Mouse (Mus musculus): ENCODE results near the gene Spem1.
"Not testable (repeated sequence)": the region's sequence is repeated elsewhere in the genome, so short reads cannot be mapped to it uniquely, and the experiment has no call there.

Gene Spem1

DNA sequence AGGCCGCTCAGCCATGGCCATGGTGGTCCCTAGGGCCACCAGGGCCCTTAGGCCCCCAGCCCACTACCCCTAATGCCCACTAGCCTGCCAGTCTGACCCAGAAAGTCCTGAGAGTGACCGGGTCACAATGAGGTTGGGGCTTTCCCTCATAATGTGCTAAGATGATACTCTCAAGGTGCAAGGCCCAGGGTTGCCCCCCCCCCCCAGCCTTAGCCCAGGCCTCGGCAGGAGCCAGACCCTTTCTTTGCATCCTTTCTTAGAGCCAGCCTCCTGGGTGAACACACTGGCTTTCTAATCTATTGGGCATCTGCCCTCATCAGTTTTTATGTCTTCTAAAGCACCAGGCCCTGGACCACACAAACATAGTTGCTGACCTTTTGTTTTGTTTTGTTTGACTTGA is at the start of gene Spem1:
Gene Spem1, minus strand, starts transcription at position 101 of the 400 bp plus-strand sequence.
- DNase-seq (ENCODE audit: low spot score in 2 of 2), result no peak

GRCm38 (mm10) chr11:69870289-69871069 is 48.5 kb upstream of the Spem1 start:
- DNase-seq (ENCODE audit: low spot score in 2 of 2), result no peak

GRCm38 (mm10) chr11:69867335-69867734 is 45.4 kb upstream of the Spem1 start:
- DNase-seq (ENCODE audit: low spot score in 2 of 2), result no peak

- no peak for DNase-seq (ENCODE audit: low spot score in 2 of 2)
Measured at GRCm38 (mm10) chr11:69865561-69865960, 43.6 kb upstream of the Spem1 start.

DNA sequence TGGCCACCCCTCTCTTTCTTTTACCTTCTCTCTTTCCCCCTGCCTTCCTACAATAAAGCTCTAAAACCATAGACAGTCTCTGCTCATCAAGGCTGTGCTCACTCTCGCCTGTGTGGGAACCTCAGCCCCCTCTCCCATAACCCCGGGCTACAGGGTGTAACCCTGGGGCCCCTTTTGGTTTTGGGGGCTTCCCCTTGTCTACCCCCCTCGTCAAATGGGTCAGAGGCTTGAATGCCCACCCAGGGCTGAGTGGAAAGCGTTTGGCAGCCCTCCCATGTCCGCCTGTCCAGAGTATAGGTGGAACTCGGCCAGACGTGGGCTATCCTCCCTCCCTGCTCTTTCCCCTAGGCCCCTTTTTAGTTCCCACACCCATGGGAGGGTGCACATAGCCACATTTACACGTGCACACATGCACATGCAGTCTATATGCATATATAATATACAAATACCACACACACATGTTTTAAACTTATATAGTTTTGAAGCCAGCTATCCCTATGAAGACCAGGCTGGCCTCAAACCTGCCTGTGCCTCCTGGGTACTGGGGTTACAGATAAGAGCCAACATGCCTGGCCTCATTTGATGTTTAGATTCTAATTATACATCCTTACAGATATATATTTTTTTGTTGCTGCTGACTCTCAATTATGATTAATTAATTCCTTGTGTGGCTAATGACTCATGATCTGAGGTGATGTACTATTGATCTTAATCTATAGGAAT is 42.3 kb upstream of the Spem1 start:
- DNase-seq (ENCODE audit: low spot score in 2 of 2), result no peak

DNA sequence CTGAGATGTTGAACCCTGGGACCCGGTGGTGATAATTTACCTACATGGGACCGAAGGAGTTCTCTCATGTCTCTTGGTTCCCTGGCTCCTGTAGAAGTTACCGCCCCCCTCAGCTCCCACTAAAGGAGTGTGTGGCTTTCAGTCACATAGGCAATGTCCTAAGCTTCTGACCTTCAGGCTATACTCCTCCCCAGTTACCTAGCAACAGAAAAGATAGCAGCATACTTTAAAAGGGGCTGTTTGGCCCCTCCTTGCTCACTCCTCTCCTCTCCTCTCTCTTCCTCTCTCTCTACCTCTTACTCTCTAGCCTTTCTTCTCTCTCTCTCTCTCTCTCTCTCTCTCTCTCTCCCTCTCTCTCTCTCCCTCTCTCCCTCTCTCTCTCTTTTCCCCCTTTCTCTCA is 41.7 kb upstream of the Spem1 start:
- DNase-seq (ENCODE audit: low spot score in 2 of 2), result not testable (repeated sequence)

- no peak for DNase-seq (ENCODE audit: low spot score in 2 of 2)
Measured at GRCm38 (mm10) chr11:69858113-69858998, 36.4 kb upstream of the Spem1 start, which contains the start of gene Tnk1. Gene Tnk1 (minus strand): TSS chr11:69858730.

DNA sequence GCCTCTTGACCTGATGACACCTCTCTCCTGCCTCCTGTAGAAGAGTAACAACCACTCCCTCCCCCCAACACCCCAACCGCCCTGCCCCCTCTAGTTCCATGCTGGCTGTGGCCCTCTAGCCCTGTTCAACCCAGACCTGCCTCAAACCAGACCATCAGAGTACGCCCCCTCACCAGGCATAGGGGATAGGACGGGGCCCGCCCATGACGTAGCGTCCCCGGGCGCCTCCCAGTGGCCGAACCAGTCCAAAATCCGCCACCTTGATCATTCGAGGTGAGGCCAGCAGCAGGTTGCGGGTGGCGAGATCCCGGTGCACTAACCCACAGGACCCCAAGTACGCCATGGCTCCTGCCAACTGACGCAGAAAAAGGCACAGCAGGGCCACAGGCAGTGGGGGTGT is 33.4 kb upstream of the Spem1 start:
- DNase-seq (ENCODE audit: low spot score in 2 of 2), result no peak

- no peak for DNase-seq (ENCODE audit: low spot score in 2 of 2)
Measured at GRCm38 (mm10) chr11:69854680-69855079, 32.7 kb upstream of the Spem1 start.

GRCm38 (mm10) chr11:69853994-69854393 is 32.0 kb upstream of the Spem1 start:
- DNase-seq (ENCODE audit: low spot score in 2 of 2), result no peak

DNA sequence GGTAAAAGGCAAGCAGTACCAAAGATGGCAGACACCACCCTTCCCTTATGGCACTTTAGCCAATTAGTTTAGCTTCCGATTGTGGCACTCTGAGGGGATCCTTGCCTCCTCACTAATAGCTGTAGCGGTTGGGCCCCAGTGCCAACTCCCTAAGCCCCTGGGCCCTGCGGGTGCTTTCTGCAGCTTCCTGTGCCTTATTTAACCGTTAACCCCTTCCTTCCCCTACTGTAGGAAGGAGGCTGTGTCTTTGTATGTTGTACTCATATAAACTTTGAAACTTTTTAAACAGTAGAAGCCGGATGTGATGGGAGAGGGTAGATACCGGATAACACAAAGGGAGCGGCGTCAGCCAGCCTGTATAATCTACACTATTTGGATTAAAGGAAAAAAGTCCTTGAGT is 28.8 kb upstream of the Spem1 start:
- no peak for DNase-seq (ENCODE audit: low spot score in 2 of 2)

DNA sequence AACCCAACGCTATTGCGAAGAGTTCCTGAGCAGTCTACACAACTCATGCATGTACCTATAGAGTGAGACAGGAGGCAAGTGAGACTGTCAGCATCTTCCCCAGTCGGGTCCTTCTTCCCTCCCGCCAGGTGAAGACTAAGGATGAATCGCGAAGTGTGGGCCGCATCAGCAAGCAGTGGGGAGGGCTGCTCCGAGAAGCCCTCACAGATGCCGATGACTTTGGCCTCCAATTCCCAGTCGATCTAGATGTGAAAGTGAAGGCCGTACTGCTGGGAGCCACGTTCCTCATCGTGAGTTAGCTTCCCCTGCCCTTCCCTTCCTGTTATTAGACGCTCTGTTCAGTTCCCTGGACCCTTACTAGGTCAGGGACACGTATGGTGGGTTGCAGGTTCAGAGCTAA is 27.9 kb upstream of the Spem1 start:
- no peak for DNase-seq (ENCODE audit: low spot score in 2 of 2)

- no peak for DNase-seq (ENCODE audit: low spot score in 2 of 2)
Measured at GRCm38 (mm10) chr11:69849128-69849527, 27.1 kb upstream of the Spem1 start.

DNA sequence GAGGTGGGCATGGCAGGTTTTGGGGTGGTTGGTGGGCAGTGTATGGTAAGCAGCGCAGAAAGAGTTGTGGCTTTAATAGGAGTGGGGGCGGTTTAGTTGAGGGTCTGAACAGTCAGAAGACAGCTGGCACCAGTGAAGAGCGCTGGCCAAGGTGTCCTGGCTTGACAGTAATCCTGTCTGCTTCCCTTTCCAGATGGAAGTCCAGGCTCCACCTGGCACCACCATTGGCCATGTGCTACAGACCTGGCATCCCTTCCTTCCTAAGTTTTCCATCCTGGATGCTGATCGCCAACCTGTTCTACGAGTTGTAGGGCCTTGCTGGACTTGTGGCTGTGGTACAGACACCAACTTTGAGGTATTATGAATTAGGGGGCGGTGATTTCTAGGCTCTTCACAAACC is 26.0 kb upstream of the Spem1 start:
- no peak for DNase-seq (ENCODE audit: low spot score in 2 of 2)

DNA sequence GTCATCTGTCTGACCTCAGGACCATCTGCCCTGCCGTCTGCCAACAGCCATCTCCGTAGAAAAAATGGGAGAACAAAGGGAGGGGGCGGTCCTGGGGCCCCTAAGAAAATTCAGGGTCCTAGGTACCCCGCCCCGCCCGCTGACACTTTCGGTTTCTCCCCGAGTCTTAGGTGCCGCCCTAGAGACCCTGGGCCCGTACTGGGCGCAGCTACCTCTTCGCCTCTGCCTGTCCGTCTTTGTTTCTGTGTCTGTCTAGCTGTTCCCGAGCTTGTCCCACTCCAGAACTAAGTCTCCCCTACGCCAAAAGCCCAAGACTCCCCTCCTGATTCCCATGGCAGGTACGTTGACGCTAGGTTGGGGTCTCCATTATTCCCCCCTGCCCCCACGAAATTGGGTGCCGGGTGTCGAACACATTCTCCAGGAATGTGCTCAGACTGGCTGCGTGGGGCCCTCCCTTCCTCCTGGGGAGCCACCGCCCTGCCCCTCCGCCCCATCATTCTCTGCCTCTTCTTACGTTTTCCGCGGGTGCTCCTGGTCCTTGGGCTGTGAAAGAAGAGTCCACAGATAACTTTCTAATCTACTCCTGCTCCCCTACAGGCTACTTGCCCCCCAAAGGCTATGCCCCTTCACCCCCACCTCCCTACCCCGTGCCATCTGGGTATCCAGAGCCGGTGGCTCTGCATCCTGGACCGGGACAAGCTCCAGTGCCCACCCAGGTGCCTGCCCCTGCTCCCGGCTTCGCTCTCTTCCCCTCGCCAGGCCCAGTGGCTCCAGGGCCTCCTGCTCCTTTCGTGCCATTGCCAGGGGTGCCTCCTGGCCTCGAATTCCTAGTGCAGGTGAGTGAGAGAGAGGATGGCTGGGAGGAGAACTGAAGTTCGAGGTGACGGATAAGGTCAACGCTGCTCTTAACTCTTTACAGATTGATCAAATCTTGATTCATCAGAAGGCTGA is 25.0 kb upstream of the Spem1 start:
- no peak for DNase-seq (ENCODE audit: low spot score in 2 of 2)

- peak; percentile 86 to 94 for DNase-seq (ENCODE audit: low spot score in 2 of 2)
Measured at GRCm38 (mm10) chr11:69846198-69846680, 24.3 kb upstream of the Spem1 start, which contains the start of gene Plscr3. Gene Plscr3 (plus strand): TSS chr11:69846376.

GRCm38 (mm10) chr11:69838714-69839104 is 16.7 kb upstream of the Spem1 start:
- DNase-seq (ENCODE audit: low spot score in 2 of 2), result no peak

GRCm38 (mm10) chr11:69837952-69838713 is 16.2 kb upstream of the Spem1 start, which contains the start of gene Tmem256:
Gene Tmem256 (plus strand): TSS chr11:69838514.
- DNase-seq (ENCODE audit: low spot score in 2 of 2), result peak; percentile 85 to 94

DNA sequence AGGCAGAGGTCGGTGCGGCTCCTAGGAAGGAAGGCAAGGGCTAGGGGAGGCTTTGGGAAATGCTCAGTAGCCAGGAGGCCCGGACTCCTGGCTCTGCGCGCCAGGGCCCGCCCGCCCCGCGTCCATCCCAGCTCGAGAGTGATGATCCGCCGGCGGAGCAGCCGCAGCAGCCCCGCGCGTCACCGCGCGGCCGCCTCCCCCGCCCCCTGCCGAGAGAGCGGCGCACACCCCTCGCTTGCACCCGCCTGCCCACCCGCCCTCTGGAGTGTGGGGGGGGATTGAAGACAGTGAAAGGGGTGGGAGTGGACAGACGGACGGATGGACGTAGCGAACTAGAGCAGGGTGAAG is 15.6 kb upstream of the Spem1 start, which contains the start of gene Nlgn2:
Gene Nlgn2, minus strand, starts transcription at position 181 of the 348 bp plus-strand sequence.
- peak in 1 of 2 experiments; percentile 92 for DNase-seq (ENCODE audit: low spot score in 2 of 2)

Data from cerebellum, postnatal 4 days (tissue).